Mouse (Mus musculus) lung, adult 2 months (tissue): ENCODE measurements around the gene Rai1.

ENCODE experiments used
- CTCF ChIP-seq: fragments of 200-500 bp; IDR thresholded peaks from 2 replicates; pipeline ENCODE4 v1.5.1; 2011; ENCODE audit warnings: mild to moderate bottlenecking, low read length, control low read depth; ENCODE audit not compliant: insufficient read depth
- POLR2A ChIP-seq: fragments of 200-500 bp; IDR thresholded peaks from 2 replicates; pipeline ENCODE4 v1.6.1; 2011; ENCODE audit warnings: low read depth, mild to moderate bottlenecking, control low read depth, low read length, borderline replicate concordance; ENCODE audit errors: extremely low read depth

- TF ChIP-seq CTCF (peak; percentile 97), POLR2A (no peak)
Measured at GRCm38 (mm10) chr11:60199702-60200184, 94.9 kb downstream of the Rai1 start.
